Mouse (Mus musculus): ENCODE results near the gene Tex30.
A peak's percentile ranks its signal among the peaks of the same experiment; 100 is the strongest.

Tex30 gene

GRCm38 (mm10) chr1:44042555-44042915, 59.7 kb downstream of the Tex30 start:
- no peak for DNase-seq (ENCODE audit: low spot score in 2 of 2)

GRCm38 (mm10) chr1:44041797-44042554, 60.3 kb downstream of the Tex30 start:
- DNase-seq (ENCODE audit: low spot score in 2 of 2): peak; percentile 56 to 73

Data from right cerebral cortex, adult 2 months (tissue).